Mouse (Mus musculus): ENCODE results near the gene Gm20388. TPM values are rescaled to one million over a fixed set of nuclear protein-coding genes. Genes with fewer than 3 reads are reported as not detected.

Gene Gm20388
- polyA plus RNA-seq, 1 experiment, result 49.7 TPM

- H3K36me3 ChIP-seq (ENCODE audit: control insufficient read depth, insufficient read depth, low read length), result no peaks in the 10 kb centered on the region
- H3K4me3 ChIP-seq (ENCODE audit: insufficient read depth, low read depth, low read length), result no peak overlapping the region
- no peak overlapping the region for H3K27ac ChIP-seq (ENCODE audit: insufficient read depth, low read depth, low read length)
- DNase-seq, result no peak
- WGBS, result 75% methylated on average over 11 of the region's 11 CpGs
- H3K27me3 ChIP-seq (replicated peaks; ENCODE audit: control insufficient read depth, insufficient read depth, low read length), result no peaks in the 10 kb centered on the region
- peaks cover 8% of the 10 kb centered on the region; the same call in 1 of the 2 replicates for H3K4me1 ChIP-seq (ENCODE audit: control insufficient read depth, insufficient read depth, low read length)
- TF ChIP-seq POLR2A (IDR thresholded peaks at IDR 0.05; ENCODE audit: low read depth, low read length) (no peak), CTCF (conservative IDR thresholded peaks at IDR 0.05; ENCODE audit: insufficient read depth, insufficient read length, low read depth, low read length) (no peak)
Observed at GRCm38 (mm10) chr8:120552509-120552908, 641.9 kb downstream of the Gm20388 start.

GRCm38 (mm10) chr8:120553441-120554123 is 642.9 kb downstream of the Gm20388 start:
- Histone ChIP-seq H3K4me1 (ENCODE audit: control insufficient read depth, insufficient read depth, low read length) (peaks cover 6% of the 10 kb centered on the region; the same call in 1 of the 2 replicates), H3K36me3 (ENCODE audit: control insufficient read depth, insufficient read depth, low read length) (no peaks in the 10 kb centered on the region), H3K27ac (ENCODE audit: insufficient read depth, low read depth, low read length) (no peak overlapping the region), H3K27me3 (replicated peaks; ENCODE audit: control insufficient read depth, insufficient read depth, low read length) (no peaks in the 10 kb centered on the region), H3K4me3 (ENCODE audit: insufficient read depth, low read depth, low read length) (no peak overlapping the region)
- WGBS, result 93% methylated on average over 24 of the region's 24 CpGs
- DNase-seq, result no peak
- no peak for TF ChIP-seq POLR2A (IDR thresholded peaks at IDR 0.05; ENCODE audit: low read depth, low read length)
- no peak for TF ChIP-seq CTCF (conservative IDR thresholded peaks at IDR 0.05; ENCODE audit: insufficient read depth, insufficient read length, low read depth, low read length)

GRCm38 (mm10) chr8:120554466-120555039 is 643.9 kb downstream of the Gm20388 start:
- Histone ChIP-seq H3K4me3 (ENCODE audit: insufficient read depth, low read depth, low read length) (no peak overlapping the region), H3K27ac (ENCODE audit: insufficient read depth, low read depth, low read length) (no peak overlapping the region), H3K36me3 (ENCODE audit: control insufficient read depth, insufficient read depth, low read length) (no peaks in the 10 kb centered on the region), H3K4me1 (ENCODE audit: control insufficient read depth, insufficient read depth, low read length) (no peaks in the 10 kb centered on the region), H3K27me3 (replicated peaks; ENCODE audit: control insufficient read depth, insufficient read depth, low read length) (no peaks in the 10 kb centered on the region)
- no peak for TF ChIP-seq CTCF (conservative IDR thresholded peaks at IDR 0.05; ENCODE audit: insufficient read depth, insufficient read length, low read depth, low read length)
- no peak for TF ChIP-seq POLR2A (IDR thresholded peaks at IDR 0.05; ENCODE audit: low read depth, low read length)
- no peak for DNase-seq
- 93% methylated on average over 18 of the region's 18 CpGs for WGBS

- H3K27me3 ChIP-seq (replicated peaks; ENCODE audit: control insufficient read depth, insufficient read depth, low read length), result no peaks in the 10 kb centered on the region
- DNase-seq, result no peak
- no peak for TF ChIP-seq CTCF (conservative IDR thresholded peaks at IDR 0.05; ENCODE audit: insufficient read depth, insufficient read length, low read depth, low read length)
- no peak for TF ChIP-seq POLR2A (IDR thresholded peaks at IDR 0.05; ENCODE audit: low read depth, low read length)
- H3K4me3 ChIP-seq (ENCODE audit: insufficient read depth, low read depth, low read length), result no peak overlapping the region
- no peaks in the 10 kb centered on the region for H3K4me1 ChIP-seq (ENCODE audit: control insufficient read depth, insufficient read depth, low read length)
- 84% methylated on average over 20 of the region's 20 CpGs for WGBS
- H3K27ac ChIP-seq (ENCODE audit: insufficient read depth, low read depth, low read length), result no peak overlapping the region
- H3K36me3 ChIP-seq (ENCODE audit: control insufficient read depth, insufficient read depth, low read length), result no peaks in the 10 kb centered on the region
Observed at GRCm38 (mm10) chr8:120556198-120556892, 645.7 kb downstream of the Gm20388 start.

- H3K36me3 ChIP-seq (ENCODE audit: control insufficient read depth, insufficient read depth, low read length), result no peaks in the 10 kb centered on the region
- no peaks in the 10 kb centered on the region for H3K4me1 ChIP-seq (ENCODE audit: control insufficient read depth, insufficient read depth, low read length)
- H3K27ac ChIP-seq (ENCODE audit: insufficient read depth, low read depth, low read length), result no peak overlapping the region
- 79% methylated on average over 15 of the region's 15 CpGs for WGBS
- TF ChIP-seq POLR2A (IDR thresholded peaks at IDR 0.05; ENCODE audit: low read depth, low read length), result no peak
- TF ChIP-seq CTCF (conservative IDR thresholded peaks at IDR 0.05; ENCODE audit: insufficient read depth, insufficient read length, low read depth, low read length), result no peak
- H3K27me3 ChIP-seq (replicated peaks; ENCODE audit: control insufficient read depth, insufficient read depth, low read length), result no peaks in the 10 kb centered on the region
- no peak overlapping the region for H3K4me3 ChIP-seq (ENCODE audit: insufficient read depth, low read depth, low read length)
- DNase-seq, result no peak
Observed at GRCm38 (mm10) chr8:120557170-120557965, 646.7 kb downstream of the Gm20388 start.

GRCm38 (mm10) chr8:120558162-120558561 is 647.5 kb downstream of the Gm20388 start:
- H3K27me3 ChIP-seq (replicated peaks; ENCODE audit: control insufficient read depth, insufficient read depth, low read length), result no peaks in the 10 kb centered on the region

More at GRCm38 (mm10) chr8:120558162-120558561, 647.5 kb downstream of the Gm20388 start:
- no peak for TF ChIP-seq CTCF (conservative IDR thresholded peaks at IDR 0.05; ENCODE audit: insufficient read depth, insufficient read length, low read depth, low read length)
- WGBS, result 80% methylated on average over 4 of the region's 4 CpGs
- Histone ChIP-seq H3K4me1 (ENCODE audit: control insufficient read depth, insufficient read depth, low read length) (0 out of 2 replicates have a peak, but pooled peaks cover 3% of the 10 kb centered on the region), H3K4me3 (ENCODE audit: insufficient read depth, low read depth, low read length) (no peak overlapping the region), H3K36me3 (ENCODE audit: control insufficient read depth, insufficient read depth, low read length) (no peaks in the 10 kb centered on the region), H3K27ac (ENCODE audit: insufficient read depth, low read depth, low read length) (no peak overlapping the region)
- DNase-seq, result no peak

All from kidney, adult 2 months (tissue).